Mouse (Mus musculus) spleen, postnatal 4 days (tissue): ENCODE measurements at regions not wholly inside any gene's neighbourhood (a gene's known extent, or its start where the extent isn't known, plus 50 kb on each side); places are given as distances from the start of the nearest gene placed in this dataset.
A peak's percentile ranks its signal among the peaks of the same experiment; 100 is the strongest.

Experiments used
- DNase-seq, 2 experiments: peaks; one replicate each; pipeline ENCODE4 v3.0.0; 2022; ENCODE audit warnings: low spot score in 2 of 2

GRCm38 (mm10) chr3:154388656-154389055 lies 58.2 kb upstream of the Lhx8 start:
- DNase-seq: peak in 1 of 2 experiments; percentile 25

GRCm38 (mm10) chr3:154387271-154387670 lies 56.8 kb upstream of the Lhx8 start:
- no peak for DNase-seq

- DNase-seq: peak in 1 of 2 experiments; percentile 51
These were observed 55.4 kb upstream of the Lhx8 start for GRCm38 (mm10) chr3:154385831-154386312.

GRCm38 (mm10) chr3:154382811-154383210 lies 52.4 kb upstream of the Lhx8 start:
- DNase-seq: no peak

- no peak for DNase-seq
These were observed 51.1 kb upstream of the Lhx8 start for GRCm38 (mm10) chr3:154381561-154381960.
